Mouse (Mus musculus): ENCODE measurements around the gene Gm28308. TPM values are rescaled to one million over a fixed set of nuclear protein-coding genes. Genes with fewer than 3 reads are reported as not detected.

Gene Gm28308
- polyA plus RNA-seq, 1 experiment from 2014 or later, result not detected

DNA sequence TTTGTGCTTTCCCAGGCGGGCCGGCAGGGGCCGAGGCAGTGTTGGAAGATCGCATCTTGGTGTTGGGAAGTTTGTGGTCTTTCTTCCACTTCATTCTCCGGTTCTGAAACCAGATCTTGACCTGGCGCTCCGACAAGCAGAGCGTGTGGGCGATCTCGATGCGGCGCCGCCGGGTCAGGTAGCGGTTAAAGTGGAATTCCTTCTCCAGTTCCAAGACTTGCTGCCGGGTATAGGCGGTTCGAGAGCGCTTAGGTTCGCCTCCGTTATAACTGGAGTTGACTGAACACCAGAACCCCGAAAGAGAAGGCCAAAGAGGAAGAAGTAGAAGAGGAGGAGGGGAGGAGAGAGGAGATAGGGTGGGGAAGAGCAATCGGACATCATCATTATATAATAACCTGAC lies 22.7 kb downstream of the Gm28308 start:
- no peak for ATAC-seq
- 2% methylated on average over 23 of the region's 23 CpGs for WGBS (ENCODE audit: insufficient replicate concordance)
- peak overlapping the region; percentile 63 for H3K4me2 ChIP-seq
- H3K27ac ChIP-seq, result 0 out of 2 replicates have a peak overlapping the region, but pooled peaks have one; percentile 6
- H3K4me3 ChIP-seq, result peak overlapping the region; percentile 54
- H3K4me1 ChIP-seq, result peaks cover 13% of the 10 kb centered on the region
- H3K9me3 ChIP-seq (replicated peaks), result no peaks in the 10 kb centered on the region
- H3K36me3 ChIP-seq, result no peaks in the 10 kb centered on the region
- H3K27me3 ChIP-seq (replicated peaks), result peaks cover 99% of the 10 kb centered on the region
- H3K9ac ChIP-seq, result no peak overlapping the region; the same call in 1 of the 2 replicates

DNA sequence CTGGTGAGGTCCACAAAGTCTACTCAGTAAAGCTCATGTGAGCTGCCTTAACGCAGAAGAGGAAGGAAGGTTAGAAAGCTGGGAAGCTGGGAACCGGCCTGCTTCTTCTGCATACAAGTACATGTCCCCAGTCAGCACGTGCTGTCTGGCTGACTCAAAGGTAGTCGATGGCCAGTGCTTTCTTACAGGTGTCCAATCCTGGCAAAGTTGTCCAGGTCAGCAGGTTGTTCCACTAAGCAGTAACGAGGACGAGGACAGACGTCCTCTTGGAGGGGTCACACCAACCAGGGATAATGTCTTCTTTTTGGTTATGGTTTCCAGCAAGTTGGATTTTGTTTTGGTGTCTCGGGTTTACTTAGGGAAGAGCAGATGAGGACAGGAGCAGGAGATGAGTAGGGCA lies 23.2 kb downstream of the Gm28308 start:
- Histone ChIP-seq H3K9me3 (replicated peaks) (no peaks in the 10 kb centered on the region), H3K4me1 (peaks cover 13% of the 10 kb centered on the region), H3K36me3 (no peaks in the 10 kb centered on the region), H3K9ac (no peak overlapping the region), H3K4me2 (peak overlapping the region; percentile 63; the same call in 1 of the 2 replicates), H3K27ac (no peak overlapping the region), H3K4me3 (0 out of 2 replicates have a peak overlapping the region, but pooled peaks have one; percentile 54), H3K27me3 (replicated peaks) (peaks cover 99% of the 10 kb centered on the region)
- 11% methylated on average over 8 of the region's 8 CpGs for WGBS (ENCODE audit: insufficient replicate concordance)
- no peak for ATAC-seq

DNA sequence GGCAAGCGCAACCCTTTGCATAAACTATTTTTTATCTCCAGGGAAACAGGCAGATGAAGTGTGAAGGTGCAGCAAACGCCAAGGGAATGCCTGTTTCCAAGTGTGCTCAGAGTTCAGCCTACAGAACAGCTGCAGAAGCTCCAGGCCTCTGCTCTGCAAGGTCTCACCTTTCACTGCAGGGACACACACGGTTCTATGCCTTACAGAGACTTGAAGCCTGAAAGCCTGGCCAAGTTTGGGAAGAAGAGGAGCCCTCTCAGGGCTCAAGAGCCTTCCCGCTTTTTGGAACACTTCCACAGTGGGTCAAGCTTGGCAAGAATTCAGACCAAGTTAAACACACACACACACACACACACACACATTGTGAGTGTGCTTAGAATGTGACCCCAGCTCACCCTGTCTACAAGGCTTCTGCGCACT lies 24.0 kb downstream of the Gm28308 start:
- 17% methylated on average over 5 of the region's 5 CpGs for WGBS (ENCODE audit: insufficient replicate concordance)
- ATAC-seq, result no peak
- no peaks in the 10 kb centered on the region for H3K36me3 ChIP-seq
- no peak overlapping the region for H3K4me3 ChIP-seq
- H3K9me3 ChIP-seq (replicated peaks), result no peaks in the 10 kb centered on the region
- H3K4me1 ChIP-seq, result peaks cover 16% of the 10 kb centered on the region
- no peak overlapping the region for H3K4me2 ChIP-seq
- H3K27ac ChIP-seq, result no peak overlapping the region
- H3K9ac ChIP-seq, result no peak overlapping the region
- H3K27me3 ChIP-seq (replicated peaks), result peaks cover 99% of the 10 kb centered on the region

DNA sequence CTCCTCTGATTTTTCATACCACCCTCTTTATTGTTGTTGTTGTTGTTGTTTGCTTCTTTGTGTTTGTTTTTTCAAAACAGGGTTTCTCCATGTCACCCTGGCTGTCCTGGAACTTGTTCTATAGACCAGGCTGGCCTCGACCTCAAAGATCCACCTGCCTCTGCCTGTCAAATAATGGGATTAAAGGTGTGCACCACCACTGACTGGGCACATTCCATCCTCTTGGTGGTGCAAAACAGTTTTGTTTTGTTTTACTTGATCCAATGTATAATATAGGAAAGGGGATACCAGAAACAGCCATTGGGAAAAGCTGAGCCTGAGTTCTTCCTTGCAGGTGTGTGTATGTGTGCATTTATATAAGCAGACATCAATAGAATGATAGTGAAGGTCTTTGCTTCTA lies 26.6 kb downstream of the Gm28308 start:
- no peak for ATAC-seq
- Histone ChIP-seq H3K4me1 (peaks cover 15% of the 10 kb centered on the region; the same call in 1 of the 2 replicates), H3K9me3 (replicated peaks) (no peaks in the 10 kb centered on the region), H3K4me3 (no peak overlapping the region), H3K9ac (no peak overlapping the region), H3K4me2 (no peak overlapping the region), H3K27ac (no peak overlapping the region), H3K27me3 (replicated peaks) (peaks cover 100% of the 10 kb centered on the region), H3K36me3 (no peaks in the 10 kb centered on the region)
- 27% methylated on average over 1 of the region's 1 CpGs for WGBS (ENCODE audit: insufficient replicate concordance)

DNA sequence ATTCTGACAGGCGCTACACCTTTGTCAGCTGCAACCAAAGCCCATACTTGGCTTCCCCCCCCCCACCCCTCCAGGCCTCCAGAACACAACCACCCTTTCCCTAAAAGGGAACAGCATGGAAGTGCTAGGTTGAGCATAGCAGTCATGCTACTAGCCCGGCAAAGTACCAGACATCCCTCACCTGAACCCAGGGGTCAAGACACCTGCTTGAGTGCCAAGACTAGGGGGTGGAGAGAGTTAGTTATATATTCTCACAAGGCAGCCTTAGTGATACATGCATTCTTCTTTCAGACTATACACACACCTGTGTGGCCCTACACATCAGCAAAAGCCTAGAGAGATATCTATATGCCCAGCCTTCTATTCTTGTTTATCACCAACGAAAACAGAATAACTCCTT lies 27.3 kb downstream of the Gm28308 start:
- H3K9me3 ChIP-seq (replicated peaks), result no peaks in the 10 kb centered on the region
- H3K27me3 ChIP-seq (replicated peaks), result peaks cover 100% of the 10 kb centered on the region
- no peak for ATAC-seq
- H3K4me3 ChIP-seq, result no peak overlapping the region
- 15% methylated on average over 3 of the region's 3 CpGs for WGBS (ENCODE audit: insufficient replicate concordance)
- H3K9ac ChIP-seq, result no peak overlapping the region
- no peak overlapping the region for H3K27ac ChIP-seq
- peaks cover 13% of the 10 kb centered on the region; the same call in 1 of the 2 replicates for H3K4me1 ChIP-seq
- H3K36me3 ChIP-seq, result no peaks in the 10 kb centered on the region
- H3K4me2 ChIP-seq, result no peak overlapping the region

DNA sequence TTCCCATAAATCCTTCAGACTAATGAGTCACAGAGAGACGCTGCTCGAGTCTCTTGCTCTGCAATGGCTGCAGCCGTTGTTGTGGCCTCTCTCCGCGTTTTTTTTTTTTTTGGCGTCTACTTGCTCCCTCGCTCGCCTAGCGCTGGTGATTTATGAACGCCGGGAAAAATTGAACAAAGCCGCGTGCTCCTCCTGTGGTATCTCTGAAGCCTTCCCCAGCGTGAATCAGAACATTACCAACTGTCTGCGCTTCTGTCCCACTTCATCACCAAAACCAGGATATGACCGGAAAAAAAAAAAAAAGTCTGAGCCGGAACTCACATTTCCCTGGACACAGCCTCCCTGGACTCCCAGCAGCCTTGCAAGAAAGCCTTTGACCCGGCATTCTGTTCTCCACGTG lies 27.9 kb downstream of the Gm28308 start:
- no peak overlapping the region for H3K4me3 ChIP-seq
- no peak overlapping the region for H3K4me2 ChIP-seq

DNA sequence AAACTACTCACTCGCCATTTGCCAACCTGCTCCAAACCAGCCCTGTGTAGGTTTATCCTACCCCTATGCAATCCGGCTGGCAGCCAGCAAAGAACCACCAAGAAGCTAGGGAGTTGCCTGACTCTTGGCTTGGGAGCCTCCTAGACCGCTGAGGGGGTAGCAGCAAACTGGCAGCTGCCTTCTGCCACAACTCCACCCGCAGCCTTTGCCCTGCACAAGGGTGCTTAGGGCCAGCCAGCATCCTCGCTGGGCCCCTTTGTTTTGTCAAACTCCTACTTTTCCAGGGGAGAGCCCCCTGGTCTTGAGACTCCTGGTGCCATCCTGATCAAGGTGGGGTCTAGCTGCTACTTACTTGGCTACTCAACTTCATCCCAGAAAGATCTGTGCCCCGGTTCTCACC lies 28.5 kb downstream of the Gm28308 start:
- Histone ChIP-seq H3K4me2 (no peak overlapping the region), H3K36me3 (no peaks in the 10 kb centered on the region), H3K27ac (no peak overlapping the region), H3K27me3 (replicated peaks) (peaks cover 100% of the 10 kb centered on the region), H3K4me3 (no peak overlapping the region), H3K9ac (no peak overlapping the region), H3K9me3 (replicated peaks) (no peaks in the 10 kb centered on the region), H3K4me1 (peaks cover 13% of the 10 kb centered on the region; the same call in 1 of the 2 replicates)
- 6% methylated on average over 6 of the region's 6 CpGs for whole genome bisulfite sequencing (ENCODE audit: insufficient replicate concordance)
- ATAC-seq, result no peak

More for the DNA sequence above, 27.9 kb downstream of the Gm28308 start:
- no peak for ATAC-seq
- peaks cover 100% of the 10 kb centered on the region for H3K27me3 ChIP-seq (replicated peaks)
- peaks cover 13% of the 10 kb centered on the region; the same call in 1 of the 2 replicates for H3K4me1 ChIP-seq
- WGBS (ENCODE audit: insufficient replicate concordance), result 3% methylated on average over 19 of the region's 19 CpGs
- H3K27ac ChIP-seq, result no peak overlapping the region
- H3K9me3 ChIP-seq (replicated peaks), result no peaks in the 10 kb centered on the region
- no peak overlapping the region for H3K9ac ChIP-seq
- no peaks in the 10 kb centered on the region for H3K36me3 ChIP-seq

DNA sequence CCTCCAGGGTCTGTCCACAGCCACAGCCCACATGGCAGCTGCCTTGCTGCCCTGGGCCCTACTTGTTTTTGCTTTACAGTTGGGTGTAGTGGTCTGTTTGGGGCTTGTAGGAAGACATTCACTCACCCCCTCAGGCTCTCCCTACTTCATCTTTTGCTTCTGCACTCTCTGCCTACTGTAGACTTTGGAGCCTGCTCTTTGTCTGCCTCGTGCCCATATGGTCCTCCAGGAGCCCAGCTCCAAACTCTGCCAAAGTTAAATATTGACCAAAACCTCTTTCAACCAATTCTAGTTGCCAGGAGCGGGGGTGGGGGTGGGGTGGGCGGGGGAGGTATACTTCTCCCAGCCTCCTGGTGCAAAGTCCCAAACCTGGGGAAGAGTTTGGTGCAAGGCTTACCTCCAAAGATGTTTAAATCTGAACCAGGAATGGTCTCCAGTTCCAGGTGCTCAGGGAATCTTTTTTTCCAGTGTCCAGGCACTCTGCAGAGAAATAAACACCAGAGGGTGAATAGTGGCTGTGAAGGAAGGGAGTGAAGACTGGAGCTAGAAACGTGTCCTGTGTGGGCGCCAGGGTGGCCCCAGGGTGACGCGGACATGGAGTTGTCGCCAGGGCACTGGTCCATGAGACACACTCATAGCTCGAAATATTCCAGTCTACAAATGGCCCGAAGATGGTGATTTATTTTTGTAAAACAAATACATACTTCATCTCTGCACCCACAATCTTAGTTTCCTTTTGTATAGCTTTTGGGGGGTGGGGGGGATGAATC lies 29.6 kb downstream of the Gm28308 start:
- peaks cover 13% of the 10 kb centered on the region; the same call in 1 of the 2 replicates for H3K4me1 ChIP-seq
- 23% methylated on average over 10 of the region's 10 CpGs for WGBS (ENCODE audit: insufficient replicate concordance)
- H3K9ac ChIP-seq, result no peak overlapping the region
- peaks cover 100% of the 10 kb centered on the region for H3K27me3 ChIP-seq (replicated peaks)
- H3K4me3 ChIP-seq, result no peak overlapping the region
- H3K27ac ChIP-seq, result peak overlapping the region; percentile 49; the same call in 1 of the 2 replicates
- H3K36me3 ChIP-seq, result no peaks in the 10 kb centered on the region
- no peak for ATAC-seq
- peak overlapping the region; percentile 29; the same call in 1 of the 2 replicates for H3K4me2 ChIP-seq
- no peaks in the 10 kb centered on the region for H3K9me3 ChIP-seq (replicated peaks)

DNA sequence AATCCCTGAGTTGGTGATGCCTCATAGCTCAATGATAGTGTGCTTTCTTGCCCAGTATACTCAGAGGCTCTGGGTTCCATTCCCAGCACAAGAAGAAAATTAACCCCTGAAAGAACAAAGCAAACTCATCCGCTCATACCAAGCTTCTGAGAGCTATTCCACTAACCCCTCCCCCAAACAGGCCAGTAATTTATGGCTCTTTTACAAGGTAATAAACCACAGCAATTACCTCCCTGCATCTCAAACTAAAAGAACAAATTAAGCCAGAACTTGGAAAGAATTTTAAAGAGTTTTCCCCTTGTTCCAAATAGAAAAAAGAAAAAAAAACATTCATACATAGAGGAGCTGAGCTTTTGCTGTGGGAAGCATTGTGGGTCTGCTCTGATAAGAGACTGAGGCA lies 30.3 kb downstream of the Gm28308 start:
- Histone ChIP-seq H3K4me2 (peak overlapping the region; percentile 29; the same call in 1 of the 2 replicates), H3K36me3 (no peaks in the 10 kb centered on the region), H3K27ac (peak overlapping the region; percentile 49; the same call in 1 of the 2 replicates), H3K4me3 (no peak overlapping the region), H3K9me3 (replicated peaks) (no peaks in the 10 kb centered on the region), H3K27me3 (replicated peaks) (peaks cover 100% of the 10 kb centered on the region), H3K9ac (no peak overlapping the region), H3K4me1 (peaks cover 13% of the 10 kb centered on the region; the same call in 1 of the 2 replicates)
- WGBS (ENCODE audit: insufficient replicate concordance), result 32% methylated on average over 1 of the region's 1 CpGs
- no peak for ATAC-seq

DNA sequence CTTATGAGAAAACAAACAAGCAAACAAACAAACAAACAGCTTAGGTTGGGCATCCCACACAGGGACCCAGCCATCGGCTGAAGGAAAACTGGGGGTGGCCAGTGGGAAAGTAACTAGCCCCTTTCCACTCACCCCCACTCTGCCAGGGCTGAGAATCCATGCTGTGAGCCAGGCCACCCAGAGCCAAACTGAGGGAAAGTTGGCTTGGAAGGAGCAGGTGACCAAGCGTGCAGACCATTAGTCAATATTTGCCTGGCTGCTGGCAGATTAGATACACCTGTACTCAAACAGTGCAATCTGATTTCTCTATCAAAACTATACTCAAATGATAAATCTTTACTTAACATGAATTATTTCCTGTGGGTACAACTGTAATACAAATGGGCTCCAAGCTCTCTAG lies 31.1 kb downstream of the Gm28308 start:
- H3K9ac ChIP-seq, result no peak overlapping the region
- no peak overlapping the region for H3K27ac ChIP-seq
- ATAC-seq, result no peak
- peaks cover 13% of the 10 kb centered on the region; the same call in 1 of the 2 replicates for H3K4me1 ChIP-seq
- H3K36me3 ChIP-seq, result no peaks in the 10 kb centered on the region
- H3K4me3 ChIP-seq, result no peak overlapping the region
- 27% methylated on average over 2 of the region's 2 CpGs for WGBS (ENCODE audit: insufficient replicate concordance)
- peaks cover 100% of the 10 kb centered on the region for H3K27me3 ChIP-seq (replicated peaks)
- no peak overlapping the region for H3K4me2 ChIP-seq
- no peaks in the 10 kb centered on the region for H3K9me3 ChIP-seq (replicated peaks)

DNA sequence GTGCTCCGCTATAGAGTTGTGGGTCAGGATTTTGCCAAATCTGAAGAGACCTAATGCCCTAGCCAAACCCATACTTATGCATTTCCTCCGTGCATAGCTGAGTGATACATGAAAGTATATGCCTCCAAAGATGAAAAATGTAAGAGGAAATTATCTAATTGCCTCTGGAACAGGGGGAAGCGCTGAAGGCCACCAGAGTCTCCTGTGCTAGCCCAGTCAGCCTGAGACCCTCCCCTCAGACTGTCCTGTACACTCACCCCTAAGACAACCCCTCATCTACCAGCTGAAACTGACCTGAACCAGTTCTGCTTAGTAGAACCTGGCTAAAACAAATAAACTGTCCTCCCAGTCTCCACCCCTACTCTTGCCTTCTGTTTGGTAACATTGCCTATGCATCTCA lies 32.4 kb downstream of the Gm28308 start:
- H3K4me3 ChIP-seq, result no peak overlapping the region
- WGBS (ENCODE audit: insufficient replicate concordance), result 14% methylated on average over 3 of the region's 3 CpGs
- ATAC-seq, result no peak
- H3K27me3 ChIP-seq (replicated peaks), result peaks cover 100% of the 10 kb centered on the region
- H3K9me3 ChIP-seq (replicated peaks), result no peaks in the 10 kb centered on the region
- H3K27ac ChIP-seq, result no peak overlapping the region
- H3K4me2 ChIP-seq, result no peak overlapping the region
- H3K36me3 ChIP-seq, result no peaks in the 10 kb centered on the region
- peaks cover 13% of the 10 kb centered on the region; the same call in 1 of the 2 replicates for H3K4me1 ChIP-seq
- no peak overlapping the region for H3K9ac ChIP-seq

DNA sequence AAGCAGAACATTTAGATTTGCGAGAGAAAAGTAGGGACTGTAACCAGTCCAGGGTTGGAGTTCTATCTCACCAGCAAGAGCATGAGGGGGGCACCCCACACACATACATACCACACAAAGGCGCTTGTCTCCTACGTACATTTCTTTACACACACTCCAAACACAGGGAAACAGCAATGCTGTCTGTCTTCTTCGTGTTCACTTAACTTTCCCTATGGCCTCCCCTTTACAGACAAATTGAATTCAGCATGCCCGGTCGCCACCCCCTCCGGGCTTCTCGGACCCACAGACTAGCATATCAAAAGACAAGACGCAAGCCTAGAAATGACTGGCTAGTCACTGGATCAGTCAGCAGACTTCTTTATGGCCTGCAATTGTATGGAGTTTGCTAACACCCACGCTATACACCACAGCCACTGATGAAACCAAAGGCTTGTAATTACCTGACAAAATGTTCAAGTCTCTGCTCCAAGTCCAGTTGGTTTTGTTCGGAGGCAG lies 32.9 kb downstream of the Gm28308 start:
- H3K27ac ChIP-seq, result no peak overlapping the region
- WGBS (ENCODE audit: insufficient replicate concordance), result 9% methylated on average over 11 of the region's 11 CpGs
- no peak overlapping the region for H3K9ac ChIP-seq
- no peaks in the 10 kb centered on the region for H3K36me3 ChIP-seq
- H3K4me2 ChIP-seq, result peak overlapping the region; percentile 43
- H3K4me1 ChIP-seq, result peaks cover 13% of the 10 kb centered on the region; the same call in 1 of the 2 replicates
- peak overlapping the region; percentile 26; the same call in 1 of the 2 replicates for H3K4me3 ChIP-seq
- ATAC-seq, result no peak
- no peaks in the 10 kb centered on the region for H3K9me3 ChIP-seq (replicated peaks)
- H3K27me3 ChIP-seq (replicated peaks), result peaks cover 100% of the 10 kb centered on the region

Data from liver, embryonic 12.5 days (tissue).